Mouse (Mus musculus) stomach, postnatal 0 days (tissue): ENCODE measurements around the gene Gstp1.

ENCODE experiments used
- CTCF ChIP-seq: IDR thresholded peaks from 2 replicates; pipeline ENCODE4 v1.5.1; 2016; ENCODE audit warnings: antibody characterized with exemption, low read depth, mild to moderate bottlenecking, moderate library complexity
- EP300 ChIP-seq: optimal IDR thresholded peaks from 2 replicates; pipeline ENCODE3; 2016; ENCODE audit warnings: antibody characterized with exemption

DNA sequence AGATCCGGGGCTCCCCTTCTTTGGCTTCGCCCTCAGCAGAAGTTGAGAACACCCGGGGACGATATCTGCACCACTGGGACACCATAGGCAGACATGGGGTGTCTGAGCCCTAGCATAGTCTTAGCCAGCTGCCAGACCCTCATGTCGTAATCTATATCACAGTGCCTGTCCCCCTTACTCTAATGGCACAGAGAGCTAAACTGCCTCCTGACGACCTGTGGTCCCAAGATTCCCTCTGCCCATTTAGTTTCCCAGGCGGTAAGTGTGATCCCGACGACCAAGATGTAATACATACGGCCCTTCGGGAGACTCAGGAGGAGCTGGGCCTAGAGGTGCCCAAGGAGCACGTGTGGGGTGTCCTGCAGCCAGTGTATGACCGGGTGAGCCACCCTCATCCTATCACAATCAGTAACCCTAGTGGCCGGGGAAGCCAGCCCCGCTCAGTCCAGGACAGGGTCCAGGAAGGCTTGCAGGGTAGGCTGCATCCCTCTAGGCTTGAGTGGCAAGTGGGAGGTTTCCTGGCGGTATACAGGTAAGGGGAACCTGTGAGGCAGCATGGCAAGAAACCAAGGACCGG, 36.7 kb downstream of the Gstp1 start:
- TF ChIP-seq CTCF (no peak), EP300 (no peak)
